Mouse (Mus musculus) forebrain, embryonic 14.5 days (tissue): ENCODE results near the gene Rassf4. TPM values are rescaled to one million over a fixed set of nuclear protein-coding genes. Genes with fewer than 3 reads are reported as not detected.
"Not testable (repeated sequence)": the region's sequence is repeated elsewhere in the genome, so short reads cannot be mapped to it uniquely, and the experiment has no call there.

Source experiments
- ATAC-seq: fragments of 200-750 bp; cut with Nextera tagmentation; 2 replicates; pipeline ENCODE4 v1.8.0; 2017; ENCODE audit warnings: mild to moderate bottlenecking, moderate library complexity
- DNase-seq: peaks from one replicate; pipeline ENCODE4 v3.0.0-alpha.2; 2015; ENCODE audit warnings: low spot score
- H3K27ac ChIP-seq: fragments of 300-500 bp; sonication (generic); 2 replicates; pipeline ENCODE4 v1.5.1; 2014; ENCODE audit warnings: low read depth, mild to moderate bottlenecking, control low read depth, low read length, moderate library complexity
- H3K27me3 ChIP-seq: fragments of 300-500 bp; sonication (generic); replicated peaks from 2 replicates; pipeline ENCODE4 v1.6.1; 2014; ENCODE audit warnings: low read length, control low read depth, mixed read lengths; ENCODE audit not compliant: control insufficient read depth, insufficient read depth
- H3K36me3 ChIP-seq: fragments of 300-500 bp; sonication (generic); 2 replicates; pipeline ENCODE4 v1.6.1; 2014; ENCODE audit warnings: low read length, control low read depth; ENCODE audit not compliant: control insufficient read depth, insufficient read depth
- H3K4me1 ChIP-seq: fragments of 300-500 bp; sonication (generic); 2 replicates; pipeline ENCODE4 v1.6.1; 2014; ENCODE audit warnings: antibody characterized with exemption, low read length, control low read depth; ENCODE audit not compliant: control insufficient read depth, insufficient read depth
- H3K4me2 ChIP-seq: fragments of 300-500 bp; sonication (generic); 2 replicates; pipeline ENCODE4 v1.6.1; 2014; ENCODE audit warnings: mild to moderate bottlenecking, control low read depth, low read length
- H3K4me3 ChIP-seq: fragments of 300-500 bp; sonication (generic); 2 replicates; pipeline ENCODE4 v1.5.1; 2014; ENCODE audit warnings: low read depth, low read length, control low read depth
- H3K9ac ChIP-seq: fragments of 300-500 bp; sonication (generic); 2 replicates; pipeline ENCODE4 v1.6.1; 2014; ENCODE audit warnings: mild to moderate bottlenecking, low read length, control low read depth, moderate library complexity
- H3K9me3 ChIP-seq: fragments of 300-500 bp; sonication (generic); replicated peaks from 2 replicates; pipeline ENCODE4 v1.6.1; 2016; ENCODE audit warnings: low read length, control low read depth, mixed read lengths; ENCODE audit not compliant: control insufficient read depth
- WGBS: fragments of 180-500 bp; shearing (Covaris S2); extraction: QIAGEN DNeasy Blood & Tissue Kit; methylation state at CpG from one replicate; pipeline ENCODE4 v1.1.7; 2014; 5-methylcytosine and 5-hydroxymethylcytosine counted together
- microRNA-seq: library from miRNA; unstranded; fragments of <30 nt; microRNA quantifications from one replicate; pipeline ENCODE4, GENCODE M21; 2016
- polyA plus RNA-seq: library from polyadenylated mRNA; unstranded; fragments of >200 nt; fragmentation: Nextera tagmentation; extraction: Ambion mirVana; gene quantifications from 2 replicates; pipeline ENCODE4 v1.2.1, GENCODE M21; 2014

Rassf4 gene
- polyA plus RNA-seq, 1 experiment from 2014 or later = 13.8 TPM

- ATAC-seq (no peak), DNase-seq (no peak)
- Histone ChIP-seq H3K27ac (no peak overlapping the region), H3K27me3 (no peaks in the 10 kb centered on the region), H3K9me3 (no peaks in the 10 kb centered on the region), H3K4me1 (no peaks in the 10 kb centered on the region), H3K9ac (no peak overlapping the region), H3K4me2 (no peak overlapping the region), H3K4me3 (no peak overlapping the region), H3K36me3 (no peaks in the 10 kb centered on the region)
These were observed 55.7 kb downstream of the Rassf4 start for GRCm38 (mm10) chr6:116618073-116618472.

- ATAC-seq = no peak
- Histone ChIP-seq H3K9ac (no peak overlapping the region), H3K27ac (no peak overlapping the region), H3K27me3 (no peaks in the 10 kb centered on the region), H3K4me1 (no peaks in the 10 kb centered on the region), H3K9me3 (no peaks in the 10 kb centered on the region), H3K4me2 (no peak overlapping the region), H3K4me3 (no peak overlapping the region), H3K36me3 (no peaks in the 10 kb centered on the region)
- DNase-seq = no peak
- 91% methylated on average over 2 of the region's 2 CpGs for WGBS
These were observed 58.0 kb downstream of the Rassf4 start for GRCm38 (mm10) chr6:116615719-116616118.

- H3K9me3 ChIP-seq = no peaks in the 10 kb centered on the region
- no peak overlapping the region for H3K4me2 ChIP-seq
- H3K27me3 ChIP-seq = no peaks in the 10 kb centered on the region
These were observed 66.5 kb downstream of the Rassf4 start for GRCm38 (mm10) chr6:116607230-116607629.

GRCm38 (mm10) chr6:116600969-116601368, 72.8 kb downstream of the Rassf4 start:
- not testable (repeated sequence) for H3K27ac ChIP-seq, H3K27me3 ChIP-seq, ATAC-seq, H3K4me1 ChIP-seq, H3K4me3 ChIP-seq, H3K4me2 ChIP-seq, DNase-seq, H3K9ac ChIP-seq, H3K9me3 ChIP-seq, H3K36me3 ChIP-seq

More at GRCm38 (mm10) chr6:116607230-116607629, 66.5 kb downstream of the Rassf4 start:
- no peak for DNase-seq
- H3K9ac ChIP-seq = no peak overlapping the region
- 45% methylated on average over 4 of the region's 4 CpGs for WGBS
- H3K4me1 ChIP-seq = no peaks in the 10 kb centered on the region
- no peak for ATAC-seq
- H3K27ac ChIP-seq = no peak overlapping the region
- no peak overlapping the region for H3K4me3 ChIP-seq
- H3K36me3 ChIP-seq = no peaks in the 10 kb centered on the region

- WGBS = 51% methylated on average over 4 of the region's 4 CpGs
- H3K4me3 ChIP-seq = no peak within 1 kb of the TSS
These were observed 89.7 kb downstream of the Rassf4 start, which contains the start of gene Olfr215 for GRCm38 (mm10) chr6:116584095-116584494. TSS of gene Olfr215 (minus strand) at chr6:116584195.

More at GRCm38 (mm10) chr6:116584095-116584494, 89.7 kb downstream of the Rassf4 start, which contains the start of gene Olfr215:
- H3K9me3 ChIP-seq = no peaks in the 10 kb centered on the region
- H3K9ac ChIP-seq = no peak within 1 kb of the TSS
- H3K4me2 ChIP-seq = no peak within 1 kb of the TSS
- no peaks in the 10 kb centered on the region for H3K4me1 ChIP-seq
- DNase-seq (no peak), ATAC-seq (no peak)
- H3K36me3 ChIP-seq = no peaks in the 10 kb centered on the region
- no peaks in the 10 kb centered on the region for H3K27me3 ChIP-seq
- H3K27ac ChIP-seq = no peak within 1 kb of the TSS

Small RNA genes within 50 kb of the gene (microRNA-seq; reads per million reads assigned to microRNA genes)
- 0.93 reads per million for gene Mir7043

Other genes with a start within 250 kb of the Rassf4 start
- gene Alox5, start 212.8 kb downstream of the Rassf4 start, polyA plus RNA-seq = 0.50 and 0.74 TPM in 2 replicates
- not detected in 2 replicates for gene Olfr211, start 184.9 kb downstream of the Rassf4 start, polyA plus RNA-seq
- gene Olfr212, start 167.4 kb downstream of the Rassf4 start, polyA plus RNA-seq = not detected in 2 replicates
- gene Olfr213, start 135.5 kb downstream of the Rassf4 start, polyA plus RNA-seq = not detected in 2 replicates
- 0.48 and 0.58 TPM in 2 replicates for gene Gm5580, start 122.8 kb downstream of the Rassf4 start, polyA plus RNA-seq
- gene Olfr214, start 119.7 kb downstream of the Rassf4 start, polyA plus RNA-seq = not detected in 2 replicates
- not detected in 2 replicates for gene Olfr215, start 89.8 kb downstream of the Rassf4 start, polyA plus RNA-seq
- gene Zfp422, start 45.0 kb downstream of the Rassf4 start, polyA plus RNA-seq = 258 and 271 TPM in 2 replicates
- 6.6 and 7.1 TPM in 2 replicates for gene Depp1, start 23.3 kb downstream of the Rassf4 start, polyA plus RNA-seq
- gene Tmem72, start 43.0 kb upstream of the Rassf4 start, polyA plus RNA-seq = 0.80 and 0.83 TPM in 2 replicates